Mouse (Mus musculus): ENCODE results near the gene Vrtn. TPM values are rescaled to one million over a fixed set of nuclear protein-coding genes. Genes with fewer than 3 reads are reported as not detected.

The Vrtn gene
- polyA plus RNA-seq, 1 experiment: not detected

DNA sequence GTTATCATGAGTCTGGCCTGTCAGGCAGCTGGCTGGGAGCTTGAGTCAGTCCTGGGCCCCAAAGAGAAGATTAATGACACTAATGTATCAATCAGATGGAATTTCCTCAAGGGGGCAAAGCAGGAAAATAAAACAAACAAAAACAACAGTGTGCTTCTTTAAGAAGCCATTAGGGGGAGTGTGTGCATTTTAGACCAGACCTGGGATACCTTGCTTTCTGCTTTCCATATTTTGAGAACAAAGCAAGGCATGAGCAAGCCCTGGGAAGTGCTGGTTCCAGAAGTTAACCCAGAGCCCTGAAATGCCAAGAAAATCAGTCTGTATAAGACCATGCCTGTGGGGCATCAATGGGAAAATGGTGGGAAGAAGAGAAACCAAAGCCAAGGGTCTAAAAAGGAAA, 19.8 kb upstream of the Vrtn start:
- Histone ChIP-seq H3K36me3 (ENCODE audit: control insufficient read depth, insufficient read depth) (no peaks in the 10 kb centered on the region), H3K79me2 (ENCODE audit: control insufficient read depth, insufficient read depth) (peaks cover 11% of the 10 kb centered on the region), H3ac (ENCODE audit: control insufficient read depth, insufficient read length) (no peak overlapping the region), H3K27me3 (ENCODE audit: control insufficient read depth, insufficient read depth, insufficient read length) (peaks cover 14% of the 10 kb centered on the region), H3K4me3 (no peak overlapping the region), H3K4me2 (ENCODE audit: low read depth) (no peak overlapping the region)
- TF ChIP-seq TCF3 (IDR thresholded peaks at IDR 0.05; ENCODE audit: insufficient read length, low read depth) (no peak), MYOG (IDR thresholded peaks at IDR 0.05; ENCODE audit: control insufficient read depth in 1 of 3, insufficient read depth in 1 of 3, insufficient read length in 2 of 3, low read depth in 2 of 3) (no peak), CEBPB (IDR thresholded peaks at IDR 0.05; ENCODE audit: insufficient read depth, poor library complexity, severe bottlenecking) (no peak), USF1 (IDR thresholded peaks at IDR 0.05; ENCODE audit: low read depth) (no peak), TCF12 (IDR thresholded peaks at IDR 0.05; ENCODE audit: insufficient read depth, poor library complexity, severe bottlenecking) (no peak), POLR2AphosphoS2 (IDR thresholded peaks at IDR 0.05; ENCODE audit: insufficient read length, low read depth) (no peak), REST (IDR thresholded peaks at IDR 0.05; ENCODE audit: insufficient read depth, insufficient read length) (no peak), SRF (IDR thresholded peaks at IDR 0.05; ENCODE audit: control insufficient read depth, insufficient read length, low read depth) (no peak), MAX (IDR thresholded peaks at IDR 0.05; ENCODE audit: low read depth) (no peak), E2F4 (IDR thresholded peaks at IDR 0.05; ENCODE audit: insufficient read depth) (no peak)

DNA sequence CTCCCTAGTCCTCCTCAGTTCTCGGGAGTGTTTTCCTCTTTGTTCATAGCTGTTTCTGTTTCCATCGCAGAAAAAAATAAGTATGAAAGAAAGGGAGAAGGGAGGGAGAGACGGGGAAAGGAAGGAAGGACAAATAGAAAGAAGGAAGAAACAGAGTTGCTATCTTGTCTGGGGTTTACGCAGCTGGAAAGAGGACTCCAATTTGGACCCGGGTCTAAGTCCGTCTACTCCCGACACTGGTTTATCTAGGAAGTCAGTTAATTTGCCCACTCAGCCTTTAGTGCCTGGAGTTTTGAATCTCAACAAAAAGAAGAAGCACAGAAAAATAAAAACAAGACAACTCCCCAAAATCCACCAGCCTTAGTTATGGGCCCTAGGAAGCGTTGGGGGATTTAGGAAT, 16.2 kb upstream of the Vrtn start:
- Histone ChIP-seq H3K79me2 (ENCODE audit: control insufficient read depth, insufficient read depth) (no peaks in the 10 kb centered on the region), H3K27me3 (ENCODE audit: control insufficient read depth, insufficient read depth, insufficient read length) (peaks cover 14% of the 10 kb centered on the region), H3K4me3 (no peak overlapping the region), H3K36me3 (ENCODE audit: control insufficient read depth, insufficient read depth) (no peaks in the 10 kb centered on the region), H3ac (ENCODE audit: control insufficient read depth, insufficient read length) (no peak overlapping the region), H3K4me2 (ENCODE audit: low read depth) (peak overlapping the region; percentile 36)
- TF ChIP-seq POLR2AphosphoS2 (IDR thresholded peaks at IDR 0.05; ENCODE audit: insufficient read length, low read depth): no peak
- no peak for TF ChIP-seq TCF3 (IDR thresholded peaks at IDR 0.05; ENCODE audit: insufficient read length, low read depth)
- TF ChIP-seq POLR2A (IDR thresholded peaks at IDR 0.05; ENCODE audit: insufficient read length, low read depth): no peak

DNA sequence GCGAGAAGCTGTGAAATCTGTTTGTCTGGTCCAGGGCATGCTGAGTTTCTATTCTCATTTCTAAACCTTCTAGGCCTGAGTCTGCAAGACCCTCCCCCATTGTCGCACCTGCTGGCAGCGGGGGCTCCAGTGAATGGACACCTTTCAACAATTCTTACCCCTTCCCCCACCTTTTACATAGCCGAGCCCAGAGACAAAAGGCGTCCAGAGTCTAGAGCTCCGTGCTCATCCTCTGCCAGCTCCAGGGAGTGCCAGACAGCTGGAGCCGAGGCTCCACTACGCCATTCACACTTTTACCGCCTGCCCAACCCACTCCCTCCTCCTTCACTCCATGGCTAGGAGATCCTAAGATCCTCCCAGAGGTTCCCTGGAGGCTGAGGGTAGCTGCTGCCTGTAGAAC, 15.7 kb upstream of the Vrtn start:
- no peaks in the 10 kb centered on the region for H3K36me3 ChIP-seq (ENCODE audit: control insufficient read depth, insufficient read depth)
- no peak overlapping the region for H3K4me3 ChIP-seq
- H3ac ChIP-seq (ENCODE audit: control insufficient read depth, insufficient read length): no peak overlapping the region
- H3K4me2 ChIP-seq (ENCODE audit: low read depth): no peak overlapping the region
- no peaks in the 10 kb centered on the region for H3K79me2 ChIP-seq (ENCODE audit: control insufficient read depth, insufficient read depth)
- TF ChIP-seq TCF12 (IDR thresholded peaks at IDR 0.05; ENCODE audit: insufficient read depth, poor library complexity, severe bottlenecking): no peak
- no peak for TF ChIP-seq MYOD1 (IDR thresholded peaks at IDR 0.05; ENCODE audit: control insufficient read depth in 1 of 3, insufficient read length in 2 of 3, low read depth in 2 of 3)
- TF ChIP-seq POLR2A (IDR thresholded peaks at IDR 0.05; ENCODE audit: insufficient read length, low read depth): no peak
- TF ChIP-seq TCF3 (IDR thresholded peaks at IDR 0.05; ENCODE audit: insufficient read length, low read depth): no peak
- no peak for TF ChIP-seq CEBPB (IDR thresholded peaks at IDR 0.05; ENCODE audit: insufficient read depth, poor library complexity, severe bottlenecking)
- no peak for TF ChIP-seq E2F4 (IDR thresholded peaks at IDR 0.05; ENCODE audit: insufficient read depth)
- TF ChIP-seq REST (IDR thresholded peaks at IDR 0.05; ENCODE audit: insufficient read depth, insufficient read length): no peak
- TF ChIP-seq MAX (IDR thresholded peaks at IDR 0.05; ENCODE audit: low read depth): no peak
- no peak for TF ChIP-seq MYOG (IDR thresholded peaks at IDR 0.05; ENCODE audit: control insufficient read depth in 1 of 3, insufficient read depth in 1 of 3, insufficient read length in 2 of 3, low read depth in 2 of 3)
- no peak for TF ChIP-seq SRF (IDR thresholded peaks at IDR 0.05; ENCODE audit: control insufficient read depth, insufficient read length, low read depth)
- TF ChIP-seq USF1 (IDR thresholded peaks at IDR 0.05; ENCODE audit: low read depth): no peak
- no peak for TF ChIP-seq POLR2AphosphoS2 (IDR thresholded peaks at IDR 0.05; ENCODE audit: insufficient read length, low read depth)
- H3K27me3 ChIP-seq (ENCODE audit: control insufficient read depth, insufficient read depth, insufficient read length): peaks cover 19% of the 10 kb centered on the region

DNA sequence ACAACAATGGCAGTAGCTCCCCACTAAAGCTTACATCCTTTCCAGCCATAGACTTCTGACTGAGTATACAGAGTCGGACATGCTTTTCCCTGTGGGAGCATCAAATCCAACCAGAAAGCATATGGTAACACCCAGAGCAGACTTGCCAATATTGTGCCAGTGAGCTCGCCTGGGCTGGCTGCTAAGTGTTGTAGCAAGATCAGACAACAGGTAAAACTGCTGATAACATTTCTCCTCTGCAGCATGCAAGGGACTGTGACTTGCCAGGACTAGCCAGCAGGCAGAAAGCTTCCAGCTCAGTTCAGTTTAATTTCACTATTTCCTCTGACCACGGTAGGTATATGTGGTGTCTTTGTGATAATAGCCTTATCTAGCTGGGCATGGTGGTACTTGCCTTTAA, 9.0 kb upstream of the Vrtn start:
- Histone ChIP-seq H3K79me2 (ENCODE audit: control insufficient read depth, insufficient read depth) (no peaks in the 10 kb centered on the region), H3K27me3 (ENCODE audit: control insufficient read depth, insufficient read depth, insufficient read length) (peaks cover 29% of the 10 kb centered on the region), H3K36me3 (ENCODE audit: control insufficient read depth, insufficient read depth) (no peaks in the 10 kb centered on the region), H3ac (ENCODE audit: control insufficient read depth, insufficient read length) (no peak overlapping the region), H3K4me2 (ENCODE audit: low read depth) (no peak overlapping the region), H3K4me3 (no peak overlapping the region)
- TF ChIP-seq USF1 (IDR thresholded peaks at IDR 0.05; ENCODE audit: low read depth): no peak
- TF ChIP-seq REST (IDR thresholded peaks at IDR 0.05; ENCODE audit: insufficient read depth, insufficient read length): no peak
- TF ChIP-seq SRF (IDR thresholded peaks at IDR 0.05; ENCODE audit: control insufficient read depth, insufficient read length, low read depth): no peak
- TF ChIP-seq E2F4 (IDR thresholded peaks at IDR 0.05; ENCODE audit: insufficient read depth): no peak
- TF ChIP-seq CEBPB (IDR thresholded peaks at IDR 0.05; ENCODE audit: insufficient read depth, poor library complexity, severe bottlenecking): no peak
- no peak for TF ChIP-seq POLR2AphosphoS2 (IDR thresholded peaks at IDR 0.05; ENCODE audit: insufficient read length, low read depth)
- no peak for TF ChIP-seq POLR2A (IDR thresholded peaks at IDR 0.05; ENCODE audit: insufficient read length, low read depth)
- no peak for TF ChIP-seq MAX (IDR thresholded peaks at IDR 0.05; ENCODE audit: low read depth)
- TF ChIP-seq MYOG (IDR thresholded peaks at IDR 0.05; ENCODE audit: control insufficient read depth in 1 of 3, insufficient read depth in 1 of 3, insufficient read length in 2 of 3, low read depth in 2 of 3): no peak
- TF ChIP-seq TCF3 (IDR thresholded peaks at IDR 0.05; ENCODE audit: insufficient read length, low read depth): no peak
- TF ChIP-seq MYOD1 (IDR thresholded peaks at IDR 0.05; ENCODE audit: control insufficient read depth in 1 of 3, insufficient read length in 2 of 3, low read depth in 2 of 3): no peak
- TF ChIP-seq TCF12 (IDR thresholded peaks at IDR 0.05; ENCODE audit: insufficient read depth, poor library complexity, severe bottlenecking): no peak

DNA sequence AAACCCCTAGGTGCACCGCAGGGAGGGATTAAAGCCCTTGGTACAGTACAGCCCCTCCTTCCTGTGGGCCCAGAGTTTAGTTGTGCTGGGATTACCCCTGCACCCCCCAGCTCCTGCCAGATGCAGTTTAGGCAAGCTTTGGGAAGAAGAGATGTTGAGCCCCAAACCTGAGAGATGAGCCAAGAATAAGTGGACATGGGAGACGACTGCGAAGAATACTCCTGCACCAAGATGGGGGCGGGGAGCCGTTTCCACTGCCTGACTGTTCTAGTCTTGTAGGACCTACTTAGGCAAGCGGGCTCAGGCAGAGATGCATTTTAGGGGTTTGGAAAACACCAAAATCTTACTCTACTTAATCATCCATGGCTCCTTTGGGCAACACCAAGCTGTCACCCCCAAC, 566 bp upstream of the Vrtn start:
- Histone ChIP-seq H3K36me3 (ENCODE audit: control insufficient read depth, insufficient read depth) (no peaks in the 10 kb centered on the region), H3K4me3 (no peak overlapping the region), H3K79me2 (ENCODE audit: control insufficient read depth, insufficient read depth) (no peaks in the 10 kb centered on the region), H3ac (ENCODE audit: control insufficient read depth, insufficient read length) (no peak overlapping the region), H3K27me3 (ENCODE audit: control insufficient read depth, insufficient read depth, insufficient read length) (peaks cover 43% of the 10 kb centered on the region), H3K4me2 (ENCODE audit: low read depth) (no peak overlapping the region)
- no peak for TF ChIP-seq POLR2A (IDR thresholded peaks at IDR 0.05; ENCODE audit: insufficient read length, low read depth)
- TF ChIP-seq TCF12 (IDR thresholded peaks at IDR 0.05; ENCODE audit: insufficient read depth, poor library complexity, severe bottlenecking): no peak
- TF ChIP-seq MYOD1 (IDR thresholded peaks at IDR 0.05; ENCODE audit: control insufficient read depth in 1 of 3, insufficient read length in 2 of 3, low read depth in 2 of 3): no peak
- TF ChIP-seq MYOG (IDR thresholded peaks at IDR 0.05; ENCODE audit: control insufficient read depth in 1 of 3, insufficient read depth in 1 of 3, insufficient read length in 2 of 3, low read depth in 2 of 3): no peak
- TF ChIP-seq SRF (IDR thresholded peaks at IDR 0.05; ENCODE audit: control insufficient read depth, insufficient read length, low read depth): no peak
- TF ChIP-seq MAX (IDR thresholded peaks at IDR 0.05; ENCODE audit: low read depth): no peak
- no peak for TF ChIP-seq CEBPB (IDR thresholded peaks at IDR 0.05; ENCODE audit: insufficient read depth, poor library complexity, severe bottlenecking)
- no peak for TF ChIP-seq E2F4 (IDR thresholded peaks at IDR 0.05; ENCODE audit: insufficient read depth)
- no peak for TF ChIP-seq TCF3 (IDR thresholded peaks at IDR 0.05; ENCODE audit: insufficient read length, low read depth)
- no peak for TF ChIP-seq REST (IDR thresholded peaks at IDR 0.05; ENCODE audit: insufficient read depth, insufficient read length)
